Mouse (Mus musculus) C3H10T1/2 (cell line): ENCODE measurements around the gene Sall2. TPM values are rescaled to one million over a fixed set of nuclear protein-coding genes. Genes with fewer than 3 reads are reported as not detected.

Experiments used
- polyA plus RNA-seq, 2 experiments: library from polyadenylated mRNA; unstranded; fragments of >200 nt; fragmentation: generic; extraction: Trizol; gene quantifications; one replicate each; pipeline ENCODE4 v1.2.1; 2012; ENCODE audit warnings: missing spikeins in 2 of 2

The Sall2 gene
- 1 to 10 TPM; 1.4 to 6.9 TPM for polyA plus RNA-seq

GRCm38 (mm10) chr14:52327910-52328812 is at the start of gene Sall2:
Sall2 (minus strand) TSS chr14:52328762.

GRCm38 (mm10) chr14:52356308-52356707 is 27.7 kb upstream of the Sall2 start, which contains the start of gene Olfr1513:
Olfr1513 (minus strand) TSS chr14:52356408.

DNA sequence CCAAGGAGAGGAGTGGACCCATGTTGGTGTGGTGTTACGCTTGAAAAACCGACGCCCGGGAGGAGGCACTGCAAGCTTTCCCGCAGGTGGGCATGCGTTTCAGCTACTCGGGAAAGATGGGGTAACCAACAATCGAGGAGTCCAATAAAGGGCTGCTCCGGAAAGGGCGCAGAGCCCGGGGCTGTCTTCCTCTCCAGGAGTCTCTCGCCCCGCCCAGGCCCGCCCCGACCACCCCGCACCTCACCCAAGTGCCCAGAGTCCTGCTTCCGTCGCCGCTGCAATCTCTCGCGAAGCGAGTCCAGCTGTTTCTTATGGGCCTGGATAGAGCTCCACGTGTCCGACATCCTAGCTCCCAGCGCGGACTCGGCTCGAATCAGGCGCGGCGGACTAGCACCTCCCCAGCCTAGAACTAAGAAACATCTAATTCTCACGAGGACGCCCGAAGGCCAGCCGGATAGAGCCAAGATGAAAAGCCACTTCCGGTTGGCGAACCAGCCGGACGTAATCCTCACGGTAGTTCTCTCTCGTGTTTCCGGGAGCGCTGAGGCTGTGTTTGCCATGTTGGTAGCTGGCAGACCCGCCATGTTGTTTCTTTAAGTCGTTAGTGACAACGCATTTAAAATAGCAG is 23.8 kb downstream of the Sall2 start, which contains the start of gene Mettl3:
Mettl3 (minus strand) TSS at position 485 of the 628 bp plus-strand sequence.

DNA sequence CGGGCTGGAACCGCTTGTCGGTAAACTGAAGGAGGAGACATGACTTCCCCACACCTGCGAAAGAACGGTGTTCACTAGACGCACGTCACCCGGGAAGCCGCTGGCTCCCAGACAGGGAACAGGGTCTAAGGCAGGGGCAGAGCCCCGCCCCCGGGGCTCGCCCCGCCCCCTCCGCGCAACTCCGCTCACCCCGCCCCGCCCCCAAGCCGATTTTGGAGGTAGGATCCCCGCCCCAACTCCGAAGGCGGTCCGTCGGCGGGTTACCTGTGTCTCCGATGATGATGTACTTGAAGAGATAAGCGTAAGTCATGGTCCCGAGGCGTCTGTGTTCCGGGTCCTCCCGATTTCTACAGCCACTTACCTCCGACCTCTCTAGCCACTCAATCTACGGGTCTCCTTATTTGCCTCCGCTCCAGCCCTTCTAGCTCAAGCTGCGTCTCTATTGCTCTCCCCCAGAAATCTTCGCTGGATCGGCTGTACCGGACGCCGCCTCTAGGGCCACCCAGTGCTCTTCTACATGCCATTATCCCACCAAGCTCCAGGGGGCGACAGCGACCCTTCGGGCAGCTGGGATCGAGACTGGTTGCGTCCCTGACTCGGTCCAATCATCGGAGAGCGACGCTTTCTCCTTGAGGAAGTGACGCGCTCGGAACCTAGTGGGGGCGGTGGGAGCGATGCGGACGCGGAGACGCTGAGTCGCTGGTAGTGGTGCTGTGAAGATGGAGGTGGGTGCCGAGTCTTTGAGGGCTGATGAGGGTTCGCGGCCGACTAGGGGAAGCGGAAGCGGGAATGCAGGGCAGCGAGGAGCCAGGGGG is 49.4 kb downstream of the Sall2 start, which contains the start of the genes Tox4 and Rab2b:
Tox4 (plus strand) TSS at position 215 of the 815 bp plus-strand sequence.
Rab2b (minus strand) TSS at position 614 of the 815 bp plus-strand sequence.

Other genes with a start within 250 kb of the Sall2 start
- gene Hnrnpc, start 224.7 kb downstream of the Sall2 start, polyA plus RNA-seq: 100 to 1,000 TPM in 1 of 2 experiments, 10 to 100 TPM in 1; 89.0 to 129 TPM
- gene Rpgrip1, start 218.1 kb downstream of the Sall2 start, polyA plus RNA-seq: 1 to 10 TPM; 1.5 to 2.2 TPM
- 10 to 100 TPM in 1 of 2 experiments, 1 to 10 TPM in 1; 1.1 to 10.2 TPM for gene Supt16, start 131.3 kb downstream of the Sall2 start, polyA plus RNA-seq
- gene Chd8, start 71.0 kb downstream of the Sall2 start, polyA plus RNA-seq: 10 to 100 TPM in 1 of 2 experiments, 1 to 10 TPM in 1; 6.0 to 32.5 TPM
- 10 to 100 TPM in 1 of 2 experiments, 1 to 10 TPM in 1; 5.0 to 17.1 TPM for gene Tox4, start 49.6 kb downstream of the Sall2 start, polyA plus RNA-seq
- gene Rab2b, start 49.2 kb downstream of the Sall2 start, polyA plus RNA-seq: 10 to 100 TPM in 1 of 2 experiments, under 1 TPM in 1; 0.42 to 11.7 TPM
- gene Mettl3, start 23.6 kb downstream of the Sall2 start, polyA plus RNA-seq: 10 to 100 TPM; 14.4 to 24.7 TPM
- gene Olfr1513, start 27.6 kb upstream of the Sall2 start, polyA plus RNA-seq: not detected
- gene Olfr1512, start 50.4 kb upstream of the Sall2 start, polyA plus RNA-seq: not detected
- not detected for gene Olfr1511, start 68.6 kb upstream of the Sall2 start, polyA plus RNA-seq
- not detected for gene Olfr1510, start 85.6 kb upstream of the Sall2 start, polyA plus RNA-seq
- not detected for gene Olfr1509, start 114.2 kb upstream of the Sall2 start, polyA plus RNA-seq
- not detected for gene Olfr1508, start 138.7 kb upstream of the Sall2 start, polyA plus RNA-seq
- not detected for gene Olfr1507, start 167.0 kb upstream of the Sall2 start, polyA plus RNA-seq